Mouse (Mus musculus): ENCODE measurements around the gene Flvcr2. TPM values are rescaled to one million over a fixed set of nuclear protein-coding genes. Genes with fewer than 3 reads are reported as not detected.

Flvcr2 gene
- 3.5 TPM for polyA plus RNA-seq (2014; fragmentation: Illumina TruSeq; extraction: RNeasy Lipid Tissue Mini Kit (QIAGEN cat#74804); ENCODE audit: insufficient read depth, low read depth, low replicate concordance)

GRCm38 (mm10) chr12:85745827-85746695, at the start of gene Flvcr2:
TSS of gene Flvcr2 (plus strand) at chr12:85746539.

DNA sequence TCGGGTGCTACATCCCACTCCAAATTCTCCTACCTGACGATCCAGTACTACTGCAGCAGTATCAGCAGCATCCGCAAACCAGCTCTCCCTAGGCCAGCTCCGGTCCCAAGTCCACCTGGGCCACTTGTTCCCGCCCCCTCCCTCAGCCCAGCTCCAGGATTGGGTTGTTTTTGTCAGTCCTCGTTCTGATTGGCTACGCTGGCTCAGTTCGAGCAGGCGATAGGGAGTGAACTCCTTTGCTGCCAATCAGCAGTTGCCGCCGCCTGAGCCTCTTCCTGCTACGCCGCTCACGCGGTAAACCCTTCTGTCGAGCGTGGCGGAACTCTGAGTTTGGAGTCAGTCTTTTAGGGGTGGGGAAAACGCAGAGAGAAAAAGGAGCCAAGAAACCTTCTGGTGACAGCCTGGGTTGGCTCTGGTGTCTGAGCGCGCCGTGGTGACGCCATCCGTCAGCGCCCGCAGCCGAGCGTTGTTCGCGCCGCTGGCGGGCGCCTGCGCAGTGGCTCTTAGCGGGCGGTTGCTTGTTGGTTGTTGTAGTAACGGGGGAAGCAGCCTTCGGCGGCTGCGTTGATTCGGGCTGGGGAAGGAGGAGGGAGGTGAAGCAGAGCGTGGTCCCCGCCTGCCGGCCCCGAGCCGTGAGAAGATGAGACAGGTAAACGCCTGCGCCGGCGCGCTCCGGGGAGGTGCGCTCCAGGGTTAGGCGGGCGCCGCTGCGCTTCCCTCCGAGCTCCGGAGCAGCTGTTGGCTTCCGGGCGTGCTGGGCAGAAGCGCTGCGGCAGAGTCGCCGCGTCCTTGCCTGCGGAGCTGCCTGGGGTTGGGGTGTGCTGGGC, 78.3 kb downstream of the Flvcr2 start, which contains the start of the genes Erg28 and Ttll5:
TSS of gene Erg28 (minus strand) at position 113 of the 827 bp plus-strand sequence.
TSS of gene Ttll5 (plus strand) at position 222 of the 827 bp plus-strand sequence.

Other genes with a start within 250 kb of the Flvcr2 start
- gene Jdp2, start 147.5 kb upstream of the Flvcr2 start, polyA plus RNA-seq (2014; fragmentation: Illumina TruSeq; extraction: RNeasy Lipid Tissue Mini Kit (QIAGEN cat#74804); ENCODE audit: insufficient read depth, low read depth, low replicate concordance): 21.4 TPM
- 13.1 TPM for gene Batf, start 59.9 kb upstream of the Flvcr2 start, polyA plus RNA-seq (2014; fragmentation: Illumina TruSeq; extraction: RNeasy Lipid Tissue Mini Kit (QIAGEN cat#74804); ENCODE audit: insufficient read depth, low read depth, low replicate concordance)
- gene Erg28, start 78.0 kb downstream of the Flvcr2 start, polyA plus RNA-seq (2014; fragmentation: Illumina TruSeq; extraction: RNeasy Lipid Tissue Mini Kit (QIAGEN cat#74804); ENCODE audit: insufficient read depth, low read depth, low replicate concordance): 41.4 TPM
- 5.4 TPM for gene Ttll5, start 78.1 kb downstream of the Flvcr2 start, polyA plus RNA-seq (2014; fragmentation: Illumina TruSeq; extraction: RNeasy Lipid Tissue Mini Kit (QIAGEN cat#74804); ENCODE audit: insufficient read depth, low read depth, low replicate concordance)

Data from lung, adult 10 weeks (tissue).